ENCODE assay signal across 8 mouse cellular contexts in genomic region chr7:3331171-3331570, GRCm38 (mm10). TPM values are rescaled to one million over a fixed set of nuclear protein-coding genes. Genes with fewer than 3 reads are reported as not detected.
DNase-seq lines count a peak whose midpoint lies in the region; ATAC-seq and TF ChIP-seq lines count a peak whose summit lies in the region.

No protein-coding gene starts in this region.

- no peaks in the 10 kb centered on the region for H3K36me3 ChIP-seq in heart, embryonic 13.5 days
- no peaks in the 10 kb centered on the region for H3K36me3 ChIP-seq in hindbrain, embryonic 12.5 days
- H3K36me3 ChIP-seq in midbrain, embryonic 14.5 days (ENCODE audit: control insufficient read depth, insufficient read depth, low read length), result no peaks in the 10 kb centered on the region

- no peak for DNase-seq in heart, adult 9 months (ENCODE audit: low spot score in 2 of 2)
- DNase-seq in midbrain, embryonic 14.5 days, result no peak
- no peak for DNase-seq in left cerebral cortex, postnatal 25 days (ENCODE audit: low spot score in 2 of 2)

- peak overlapping the region; percentile 71 for H3K4me2 ChIP-seq in heart, embryonic 13.5 days
- H3K4me2 ChIP-seq in hindbrain, embryonic 12.5 days (replicated peaks), result peak overlapping the region; percentile 64
- H3K4me2 ChIP-seq in midbrain, embryonic 14.5 days (ENCODE audit: low read length), result peak overlapping the region; percentile 69

- no peak for ATAC-seq in heart, embryonic 13.5 days (ENCODE audit: extremely low read depth, insufficient number of reproducible peaks, low FRiP score, low TSS enrichment)
- peak; percentile 9 for ATAC-seq in hindbrain, embryonic 12.5 days (ENCODE audit: low FRiP score)
- ATAC-seq in midbrain, embryonic 14.5 days (ENCODE audit: low FRiP score, low TSS enrichment), result no peak
- no peak for ATAC-seq in megakaryocyte, adult 5-6 weeks (ENCODE audit: poor library complexity, severe bottlenecking)
- ATAC-seq in activated CD4-positive, CD25-positive, alpha-beta regulatory T cell, adult 4 months, result no peak

- no peak overlapping the region for H3K27ac ChIP-seq in heart, embryonic 13.5 days (replicated peaks)
- no peak overlapping the region for H3K27ac ChIP-seq in cortical plate, adult 2 months (ENCODE audit: insufficient read depth, low read length)
- peak overlapping the region; percentile 92 for H3K27ac ChIP-seq in hindbrain, embryonic 12.5 days
- H3K27ac ChIP-seq in midbrain, embryonic 14.5 days (replicated peaks; ENCODE audit: low read depth, low read length), result no peak overlapping the region; the same call in 1 of the 2 replicates

- 45% methylated on average over 6 of the region's 6 CpGs for WGBS in heart, embryonic 13.5 days
- 54% methylated on average over 6 of the region's 6 CpGs for WGBS in hindbrain, embryonic 12.5 days
- WGBS in midbrain, embryonic 14.5 days, result 48% methylated on average over 6 of the region's 6 CpGs

- peak overlapping the region; percentile 53 for H3K4me3 ChIP-seq in heart, embryonic 13.5 days
- H3K4me3 ChIP-seq in cortical plate, adult 2 months (ENCODE audit: insufficient read depth, low read length), result peak overlapping the region; percentile 89; the same call in 1 of the 2 replicates
- H3K4me3 ChIP-seq in hindbrain, embryonic 12.5 days, result peak overlapping the region; percentile 83; the same call in 1 of the 2 replicates
- peak overlapping the region; percentile 62 for H3K4me3 ChIP-seq in midbrain, embryonic 14.5 days (replicated peaks; ENCODE audit: low read depth, low read length)

- H3K9me3 ChIP-seq in heart, embryonic 13.5 days, result no peaks in the 10 kb centered on the region
- H3K9me3 ChIP-seq in hindbrain, embryonic 12.5 days (replicated peaks), result no peaks in the 10 kb centered on the region
- H3K9me3 ChIP-seq in midbrain, embryonic 14.5 days (ENCODE audit: control insufficient read depth, low read length), result no peaks in the 10 kb centered on the region

- H3K4me1 ChIP-seq in heart, embryonic 13.5 days, result peaks cover 18% of the 10 kb centered on the region
- H3K4me1 ChIP-seq in cortical plate, adult 2 months (ENCODE audit: control insufficient read depth, insufficient read depth, low read length), result no peaks in the 10 kb centered on the region
- H3K4me1 ChIP-seq in hindbrain, embryonic 12.5 days, result peaks cover 19% of the 10 kb centered on the region
- H3K4me1 ChIP-seq in midbrain, embryonic 14.5 days (ENCODE audit: control insufficient read depth, insufficient read depth, low read length), result peaks cover 8% of the 10 kb centered on the region

- no peak for TF ChIP-seq POLR2A in cortical plate, adult 2 months (IDR thresholded peaks at IDR 0.05; ENCODE audit: extremely low read depth, insufficient read depth, low read length)

- H3K27me3 ChIP-seq in heart, embryonic 13.5 days (replicated peaks), result peaks cover 73% of the 10 kb centered on the region
- H3K27me3 ChIP-seq in hindbrain, embryonic 12.5 days, result peaks cover 10% of the 10 kb centered on the region; the same call in 1 of the 2 replicates
- no peaks in the 10 kb centered on the region; the same call in none of the 2 replicates for H3K27me3 ChIP-seq in midbrain, embryonic 14.5 days (ENCODE audit: control insufficient read depth, insufficient read depth, low read length)

- TF ChIP-seq CTCF in cortical plate, adult 2 months (IDR thresholded peaks at IDR 0.05; ENCODE audit: extremely low read depth, insufficient read depth, low read length), result no peak

- intact Hi-C loops in left cerebral cortex, postnatal 25 days (cut with DNase I), result loop anchor here (2.0 kb wide), 1 partner anchor 118 kb away; no protein-coding TSS in a partner anchor

- H3K9ac ChIP-seq in heart, embryonic 13.5 days, result no peak overlapping the region
- no peak overlapping the region; the same call in 1 of the 2 replicates for H3K9ac ChIP-seq in hindbrain, embryonic 12.5 days
- no peak overlapping the region for H3K9ac ChIP-seq in midbrain, embryonic 14.5 days (replicated peaks; ENCODE audit: low read length)

RNA-seq across cellular contexts. Expression of gene Cacng7, which starts 1.6 kb away (rescaled TPM):
- polyA plus RNA-seq in heart, embryonic 13.5 days (2015; fragmentation: Nextera tagmentation; extraction: Ambion mirVana), result 0.19 and 0.51 TPM in 2 replicates
- polyA plus RNA-seq in cortical plate, adult 2 months (2012; rRNA removed), result 207 and 214 TPM in 2 replicates
- 3.7 and 4.6 TPM in 2 replicates for polyA plus RNA-seq in hindbrain, embryonic 12.5 days (2016; fragmentation: Nextera tagmentation; extraction: Ambion mirVana)
- 5.0 and 5.9 TPM in 2 replicates for polyA plus RNA-seq in midbrain, embryonic 14.5 days (2014; fragmentation: Nextera tagmentation; extraction: Ambion mirVana)
- not detected in 2 replicates for total RNA-seq in megakaryocyte, adult 5-6 weeks (2015)
- total RNA-seq in megakaryocyte, adult 5-6 weeks (2017), result not detected in 2 replicates
- total RNA-seq in left cerebral cortex, postnatal 25 days (2021), result 100 to 1,000 TPM; 169 to 180 TPM
- not detected for polyA plus RNA-seq in activated CD4-positive, CD25-positive, alpha-beta regulatory T cell, adult 4 months (2017; shearing (Covaris generic))

RNA-seq across cellular contexts. Expression of gene Prkcg, which starts 42.2 kb away (rescaled TPM):
- polyA plus RNA-seq in heart, embryonic 13.5 days (2015; fragmentation: Nextera tagmentation; extraction: Ambion mirVana), result 0.04 and 0.13 TPM in 2 replicates
- 148 and 167 TPM in 2 replicates for polyA plus RNA-seq in cortical plate, adult 2 months (2012; rRNA removed)
- 0.35 and 0.39 TPM in 2 replicates for polyA plus RNA-seq in hindbrain, embryonic 12.5 days (2016; fragmentation: Nextera tagmentation; extraction: Ambion mirVana)
- 1.3 and 1.6 TPM in 2 replicates for polyA plus RNA-seq in midbrain, embryonic 14.5 days (2014; fragmentation: Nextera tagmentation; extraction: Ambion mirVana)
- 1.3 and 1.6 TPM in 2 replicates for total RNA-seq in megakaryocyte, adult 5-6 weeks (2015)
- total RNA-seq in megakaryocyte, adult 5-6 weeks (2017), result 0.81 and 0.92 TPM in 2 replicates
- 100 to 1,000 TPM; 265 to 294 TPM for total RNA-seq in left cerebral cortex, postnatal 25 days (2021)
- not detected for polyA plus RNA-seq in activated CD4-positive, CD25-positive, alpha-beta regulatory T cell, adult 4 months (2017; shearing (Covaris generic))

RNA-seq across cellular contexts. Expression of gene Myadm, which starts 42.3 kb away (rescaled TPM):
- 159 and 162 TPM in 2 replicates for polyA plus RNA-seq in heart, embryonic 13.5 days (2015; fragmentation: Nextera tagmentation; extraction: Ambion mirVana)
- 70.8 and 76.1 TPM in 2 replicates for polyA plus RNA-seq in cortical plate, adult 2 months (2012; rRNA removed)
- polyA plus RNA-seq in hindbrain, embryonic 12.5 days (2016; fragmentation: Nextera tagmentation; extraction: Ambion mirVana), result 36.1 and 41.7 TPM in 2 replicates
- polyA plus RNA-seq in midbrain, embryonic 14.5 days (2014; fragmentation: Nextera tagmentation; extraction: Ambion mirVana), result 23.0 and 30.1 TPM in 2 replicates
- total RNA-seq in megakaryocyte, adult 5-6 weeks (2015), result 246 and 261 TPM in 2 replicates
- total RNA-seq in megakaryocyte, adult 5-6 weeks (2017), result 75.7 and 78.5 TPM in 2 replicates
- 10 to 100 TPM; 68.0 to 83.2 TPM for total RNA-seq in left cerebral cortex, postnatal 25 days (2021)
- polyA plus RNA-seq in activated CD4-positive, CD25-positive, alpha-beta regulatory T cell, adult 4 months (2017; shearing (Covaris generic)), result 10 to 100 TPM in 1 of 2 experiments, 1 to 10 TPM in 1; 4.1 to 10.4 TPM

RNA-seq across cellular contexts. Expression of gene Cacng8, which starts 59.3 kb away (rescaled TPM):
- polyA plus RNA-seq in heart, embryonic 13.5 days (2015; fragmentation: Nextera tagmentation; extraction: Ambion mirVana), result 0.71 and 0.86 TPM in 2 replicates
- 50.3 and 63.3 TPM in 2 replicates for polyA plus RNA-seq in cortical plate, adult 2 months (2012; rRNA removed)
- 7.9 and 8.6 TPM in 2 replicates for polyA plus RNA-seq in hindbrain, embryonic 12.5 days (2016; fragmentation: Nextera tagmentation; extraction: Ambion mirVana)
- 12.5 and 12.8 TPM in 2 replicates for polyA plus RNA-seq in midbrain, embryonic 14.5 days (2014; fragmentation: Nextera tagmentation; extraction: Ambion mirVana)
- total RNA-seq in megakaryocyte, adult 5-6 weeks (2015), result not detected in 2 replicates
- total RNA-seq in megakaryocyte, adult 5-6 weeks (2017), result not detected in 2 replicates
- total RNA-seq in left cerebral cortex, postnatal 25 days (2021), result 100 to 1,000 TPM; 172 to 174 TPM
- polyA plus RNA-seq in activated CD4-positive, CD25-positive, alpha-beta regulatory T cell, adult 4 months (2017; shearing (Covaris generic)), result not detected

Comparison
In these comparisons a context has a peak if more than half of its experiments do, and no peak if none do; other contexts are left out.
1. RNA of gene Cacng7, which starts 1.6 kb away (polyA plus RNA-seq): 207 to 214 TPM in cortical plate, adult 2 months; 5.0 to 5.9 TPM in midbrain, embryonic 14.5 days, 3.7 to 4.6 TPM in hindbrain, embryonic 12.5 days, 0.19 to 0.51 TPM in heart, embryonic 13.5 days and not detected in activated CD4-positive, CD25-positive, alpha-beta regulatory T cell, adult 4 months; every median in the first group is over 10 times any median in the second.
2. RNA of gene Prkcg, which starts 42.2 kb away (polyA plus RNA-seq): 148 to 167 TPM in cortical plate, adult 2 months; 1.3 to 1.6 TPM in midbrain, embryonic 14.5 days, not detected in activated CD4-positive, CD25-positive, alpha-beta regulatory T cell, adult 4 months, 0.35 to 0.39 TPM in hindbrain, embryonic 12.5 days and 0.04 to 0.13 TPM in heart, embryonic 13.5 days; every median in the first group is over 10 times any median in the second.
3. Peak in every context shown above with its lines, with median percentiles within 50 percentile points of each other: H3K4me2 ChIP-seq and H3K4me3 ChIP-seq.